Mouse (Mus musculus) kidney, embryonic 14.5 days (tissue): ENCODE results near the gene Dad1. TPM values are rescaled to one million over a fixed set of nuclear protein-coding genes. Genes with fewer than 3 reads are reported as not detected.

Experiments used
- ATAC-seq: fragments of 200-750 bp; cut with Nextera tagmentation; 2 replicates; pipeline ENCODE4 v1.8.0; 2017; ENCODE audit warnings: moderate number of reproducible peaks, mild to moderate bottlenecking, moderate TSS enrichment, moderate library complexity; ENCODE audit not compliant: low FRiP score, low TSS enrichment
- H3K27ac ChIP-seq: fragments of 300-500 bp; sonication (generic); 2 replicates; pipeline ENCODE4 v1.5.1; 2014; ENCODE audit warnings: low read depth, mild to moderate bottlenecking, low read length, moderate library complexity, mixed read lengths
- H3K27me3 ChIP-seq: fragments of 300-500 bp; sonication (generic); 2 replicates; pipeline ENCODE4 v1.6.1; 2014; ENCODE audit warnings: mild to moderate bottlenecking, low read length; ENCODE audit not compliant: control insufficient read depth, insufficient read depth
- H3K36me3 ChIP-seq: fragments of 300-500 bp; sonication (generic); 2 replicates; pipeline ENCODE4 v1.6.1; 2014; ENCODE audit warnings: low read length, mixed read lengths; ENCODE audit not compliant: control insufficient read depth, insufficient read depth
- H3K4me1 ChIP-seq: fragments of 300-500 bp; sonication (generic); 2 replicates; pipeline ENCODE4 v1.6.1; 2014; ENCODE audit warnings: low read length, mixed read lengths; ENCODE audit not compliant: control insufficient read depth, insufficient read depth
- H3K4me2 ChIP-seq: fragments of 300-500 bp; sonication (generic); replicated peaks from 2 replicates; pipeline ENCODE4 v1.6.1; 2014; ENCODE audit warnings: low read depth, mild to moderate bottlenecking, low read length
- H3K4me3 ChIP-seq: fragments of 300-500 bp; sonication (generic); 2 replicates; pipeline ENCODE4 v1.5.1; 2014; ENCODE audit warnings: mild to moderate bottlenecking, low read length
- H3K9ac ChIP-seq: fragments of 300-500 bp; sonication (generic); 2 replicates; pipeline ENCODE4 v1.6.1; 2014; ENCODE audit warnings: low read depth, mild to moderate bottlenecking, low read length, moderate library complexity
- H3K9me3 ChIP-seq: fragments of 300-500 bp; sonication (generic); 2 replicates; pipeline ENCODE4 v1.6.1; 2016; ENCODE audit warnings: low read length; ENCODE audit not compliant: control insufficient read depth
- WGBS: fragments of 180-500 bp; shearing (Covaris S2); extraction: QIAGEN DNeasy Blood & Tissue Kit; methylation state at CpG from one replicate; pipeline ENCODE4 v1.1.7; 2014; 5-methylcytosine and 5-hydroxymethylcytosine counted together
- polyA plus RNA-seq: library from polyadenylated mRNA; unstranded; fragments of >200 nt; fragmentation: Nextera tagmentation; extraction: Ambion mirVana; gene quantifications from 2 replicates; pipeline ENCODE4 v1.2.1, GENCODE M21; 2014

Dad1 gene
- polyA plus RNA-seq, 1 experiment from 2014 or later: 431 TPM

- Histone ChIP-seq H3K4me2 (no peak overlapping the region), H3K36me3 (no peaks in the 10 kb centered on the region), H3K27ac (peak overlapping the region; percentile 49; the same call in 1 of the 2 replicates), H3K9ac (no peak overlapping the region), H3K27me3 (no peaks in the 10 kb centered on the region), H3K4me1 (peaks cover 26% of the 10 kb centered on the region), H3K4me3 (no peak overlapping the region), H3K9me3 (no peaks in the 10 kb centered on the region)
- 32% methylated on average over 7 of the region's 7 CpGs for WGBS
- ATAC-seq: no peak
These were observed 63.4 kb downstream of the Dad1 start for GRCm38 (mm10) chr14:54190305-54191025.

GRCm38 (mm10) chr14:54189255-54189654 is 64.6 kb downstream of the Dad1 start:
- no peak overlapping the region for H3K4me2 ChIP-seq
- no peaks in the 10 kb centered on the region for H3K36me3 ChIP-seq
- 67% methylated on average over 3 of the region's 3 CpGs for WGBS
- H3K9ac ChIP-seq: no peak overlapping the region
- peaks cover 27% of the 10 kb centered on the region for H3K4me1 ChIP-seq
- no peaks in the 10 kb centered on the region for H3K27me3 ChIP-seq
- no peaks in the 10 kb centered on the region for H3K9me3 ChIP-seq
- no peak overlapping the region for H3K4me3 ChIP-seq
- H3K27ac ChIP-seq: no peak overlapping the region
- ATAC-seq: no peak

- no peak overlapping the region for H3K9ac ChIP-seq
- no peak overlapping the region for H3K27ac ChIP-seq
- no peak overlapping the region for H3K4me2 ChIP-seq
- no peaks in the 10 kb centered on the region for H3K27me3 ChIP-seq
- no peaks in the 10 kb centered on the region for H3K36me3 ChIP-seq
- H3K4me3 ChIP-seq: no peak overlapping the region
- H3K4me1 ChIP-seq: peaks cover 22% of the 10 kb centered on the region
- 81% methylated on average over 6 of the region's 6 CpGs for WGBS
- no peak for ATAC-seq
- no peaks in the 10 kb centered on the region for H3K9me3 ChIP-seq
These were observed 66.7 kb downstream of the Dad1 start for GRCm38 (mm10) chr14:54187211-54187610.

Other genes starting within 250 kb of the Dad1 start
- gene Abhd4, start 84 bp upstream of the Dad1 start, polyA plus RNA-seq: 50.3 and 62.5 TPM in 2 replicates
- gene Olfr49, start 30.8 kb upstream of the Dad1 start, polyA plus RNA-seq: not detected in 2 replicates
- 63.1 and 69.7 TPM in 2 replicates for gene Oxa1l, start 106.7 kb upstream of the Dad1 start, polyA plus RNA-seq
- gene Slc7a7, start 163.7 kb upstream of the Dad1 start, polyA plus RNA-seq: 6.9 and 9.6 TPM in 2 replicates
- gene Mrpl52, start 172.8 kb upstream of the Dad1 start, polyA plus RNA-seq: 269 and 360 TPM in 2 replicates
- gene Mmp14, start 177.5 kb upstream of the Dad1 start, polyA plus RNA-seq: 101 and 167 TPM in 2 replicates
- 32.0 and 47.0 TPM in 2 replicates for gene Lrp10, start 210.0 kb upstream of the Dad1 start, polyA plus RNA-seq
- gene Rem2, start 222.0 kb upstream of the Dad1 start, polyA plus RNA-seq: 6.1 and 6.9 TPM in 2 replicates